7 mouse cellular contexts compared by ENCODE assay signal in genomic region chr12:111758381-111759175, GRCm38 (mm10). TPM values are rescaled to one million over a fixed set of nuclear protein-coding genes. Genes with fewer than 3 reads are reported as not detected.
A peak's percentile ranks its signal among the peaks of the same experiment; 100 is the strongest.
DNase-seq lines count a peak whose midpoint lies in the region; ATAC-seq lines count a peak whose summit lies in the region.

Gene Klc1, plus strand, starts transcription at chr12:111758849.

- peak; percentile 88 for DNase-seq in adrenal gland, adult 2 months
- DNase-seq in embryo, embryonic 11 days = peak; percentile 89
- peak; percentile 69 to 75 for DNase-seq in gastrocnemius, postnatal 36 days
- DNase-seq in left cerebral cortex, postnatal 36 days (ENCODE audit: low spot score in 2 of 2) = peak; percentile 83 to 89
- peak; percentile 81 for DNase-seq in midbrain, embryonic 10.5 days (ENCODE audit: low spot score)
- peak; percentile 86 for DNase-seq in right cerebral cortex, postnatal 4 days

- WGBS in intestine, embryonic 15.5 days = under 1% methylated on average over 84 of the region's 85 CpGs
- WGBS in midbrain, embryonic 10.5 days = 1% methylated on average over 85 of the region's 85 CpGs

- H3K27me3 ChIP-seq in intestine, embryonic 15.5 days (replicated peaks) = no peaks in the 10 kb centered on the region
- peaks cover 12% of the 10 kb centered on the region; the same call in 1 of the 2 replicates for H3K27me3 ChIP-seq in midbrain, embryonic 10.5 days (ENCODE audit: low read depth, poor library complexity, severe bottlenecking)

- peak within 1 kb of the TSS; percentile 87 for H3K27ac ChIP-seq in intestine, embryonic 15.5 days
- H3K27ac ChIP-seq in midbrain, embryonic 10.5 days (replicated peaks) = peak within 1 kb of the TSS; percentile 95

- H3K9ac ChIP-seq in intestine, embryonic 15.5 days = peak within 1 kb of the TSS; percentile 95

- intact Hi-C loops in gastrocnemius, postnatal 36 days (cut with DNase I) = no loop called here
- intact Hi-C loops in left cerebral cortex, postnatal 36 days (cut with DNase I) = no loop called here

- peak within 1 kb of the TSS; percentile 93 for H3K4me3 ChIP-seq in intestine, embryonic 15.5 days (replicated peaks)
- H3K4me3 ChIP-seq in midbrain, embryonic 10.5 days = peak within 1 kb of the TSS; percentile 89

- peak within 1 kb of the TSS; percentile 99 for H3K4me2 ChIP-seq in intestine, embryonic 15.5 days (replicated peaks)

- H3K4me1 ChIP-seq in intestine, embryonic 15.5 days (replicated peaks) = peaks cover 28% of the 10 kb centered on the region
- peaks cover 61% of the 10 kb centered on the region for H3K4me1 ChIP-seq in midbrain, embryonic 10.5 days

- ATAC-seq in intestine, embryonic 15.5 days = peak; percentile 86

- H3K36me3 ChIP-seq in intestine, embryonic 15.5 days = 0 out of 2 replicates have a peak, but pooled peaks cover 5% of the 10 kb centered on the region
- peaks cover 17% of the 10 kb centered on the region for H3K36me3 ChIP-seq in midbrain, embryonic 10.5 days

- no peaks in the 10 kb centered on the region for H3K9me3 ChIP-seq in intestine, embryonic 15.5 days
- H3K9me3 ChIP-seq in midbrain, embryonic 10.5 days (replicated peaks) = no peaks in the 10 kb centered on the region

RNA-seq across cellular contexts. Expression of gene Klc1, which starts in this region (rescaled TPM):
- total RNA-seq in adrenal gland, adult 2 months (2021) = 100 to 1,000 TPM in 1 of 2 experiments, 10 to 100 TPM in 1; 87.7 to 107 TPM
- 61.6 and 71.6 TPM in 2 replicates for polyA plus RNA-seq in adrenal gland, adult 2 months (2012; rRNA removed)
- total RNA-seq in gastrocnemius, postnatal 36 days (2021) = 10 to 100 TPM; 55.2 to 59.3 TPM
- polyA plus RNA-seq in intestine, embryonic 15.5 days (2015; fragmentation: Nextera tagmentation; extraction: Ambion mirVana) = 91.1 and 92.1 TPM in 2 replicates
- 100 to 1,000 TPM; 783 to 837 TPM for total RNA-seq in left cerebral cortex, postnatal 36 days (2021)
- polyA plus RNA-seq in midbrain, embryonic 10.5 days (2016; fragmentation: Nextera tagmentation; extraction: Ambion mirVana) = 189 and 265 TPM in 2 replicates

Comparison
In these comparisons a context has a peak if more than half of its experiments do, and no peak if none do; other contexts are left out.
1. Peak in every context shown above with its lines: DNase-seq, ATAC-seq, H3K4me3 ChIP-seq and H3K27ac ChIP-seq.
2. RNA of gene Klc1 (total RNA-seq): 783 to 837 TPM in left cerebral cortex, postnatal 36 days; 87.7 to 107 TPM in adrenal gland, adult 2 months and 55.2 to 59.3 TPM in gastrocnemius, postnatal 36 days; every median in the first group is over 4 times any median in the second.